Mouse (Mus musculus) embryonic fibroblast, embryonic 13.5 days (primary cell): ENCODE measurements around the gene Vamp4. TPM values are rescaled to one million over a fixed set of nuclear protein-coding genes. Genes with fewer than 3 reads are reported as not detected.

Experiments
- H3K27ac ChIP-seq: 2 replicates; pipeline ENCODE4 v1.5.1; 2012; ENCODE audit warnings: low read length, control low read depth, inconsistent platforms; ENCODE audit not compliant: insufficient read depth
- H3K4me1 ChIP-seq: 2 replicates; pipeline ENCODE4 v1.6.1; 2011; ENCODE audit warnings: low read length; ENCODE audit not compliant: control insufficient read depth, insufficient read depth
- H3K4me3 ChIP-seq: 2 replicates; pipeline ENCODE4 v1.5.1; 2011; ENCODE audit warnings: mild to moderate bottlenecking, control low read depth, low read length; ENCODE audit not compliant: insufficient read depth
- CTCF ChIP-seq: IDR thresholded peaks from 2 replicates; pipeline ENCODE4 v1.5.1; 2011; ENCODE audit warnings: mild to moderate bottlenecking, control low read depth, low read length, moderate library complexity, borderline replicate concordance; ENCODE audit not compliant: insufficient read depth
- POLR2A ChIP-seq: IDR thresholded peaks from 2 replicates; pipeline ENCODE4 v1.6.1; 2011; ENCODE audit warnings: low read depth, mild to moderate bottlenecking, control low read depth, low read length, moderate library complexity
- polyA plus RNA-seq: library from polyadenylated mRNA; stranded (reverse); fragments of >200 nt; gene quantifications from 2 replicates; pipeline ENCODE4 v1.2.4, GENCODE M21; 2011; ENCODE audit warnings: low read depth; ENCODE audit not compliant: missing spikeins, insufficient read length

Gene Vamp4
- polyA plus RNA-seq, 1 experiment, result 54.9 TPM

GRCm38 (mm10) chr1:162642591-162642990, 72.3 kb downstream of the Vamp4 start:
- Histone ChIP-seq H3K4me1 (no peaks in the 10 kb centered on the region), H3K27ac (no peak overlapping the region), H3K4me3 (no peak overlapping the region)
- TF ChIP-seq CTCF (no peak), POLR2A (no peak)

GRCm38 (mm10) chr1:162643752-162644151, 73.4 kb downstream of the Vamp4 start:
- Histone ChIP-seq H3K4me3 (no peak overlapping the region), H3K27ac (no peak overlapping the region), H3K4me1 (no peaks in the 10 kb centered on the region)
- TF ChIP-seq POLR2A (no peak), CTCF (no peak)

GRCm38 (mm10) chr1:162646083-162646686, 75.9 kb downstream of the Vamp4 start:
- no peak overlapping the region for H3K4me3 ChIP-seq
- no peak for TF ChIP-seq CTCF
- TF ChIP-seq POLR2A, result no peak
- H3K4me1 ChIP-seq, result no peaks in the 10 kb centered on the region
- no peak overlapping the region for H3K27ac ChIP-seq

- H3K4me1 ChIP-seq, result no peaks in the 10 kb centered on the region
- no peak overlapping the region for H3K4me3 ChIP-seq
- H3K27ac ChIP-seq, result no peak overlapping the region
- TF ChIP-seq POLR2A (no peak), CTCF (no peak)
Observed at GRCm38 (mm10) chr1:162648416-162648815, 78.1 kb downstream of the Vamp4 start.

Other genes starting within 250 kb of the Vamp4 start
- 9.0 and 11.7 TPM in 2 replicates for gene Dnm3, start 92.5 kb upstream of the Vamp4 start, polyA plus RNA-seq
- gene Mettl13, start 22.0 kb upstream of the Vamp4 start, polyA plus RNA-seq, result 9.2 and 11.5 TPM in 2 replicates
- gene Myoc, start 68.6 kb downstream of the Vamp4 start, polyA plus RNA-seq, result not detected in 2 replicates
- gene Myocos, start 87.7 kb downstream of the Vamp4 start, polyA plus RNA-seq, result not detected in 2 replicates
- gene Prrc2c, start 170.0 kb downstream of the Vamp4 start, polyA plus RNA-seq, result 183 and 206 TPM in 2 replicates
- gene Fmo4, start 243.5 kb downstream of the Vamp4 start, polyA plus RNA-seq, result not detected in 2 replicates